Mouse (Mus musculus) liver, embryonic 11.5 days (tissue): Measurements from ENCODE around the gene Hnf4a. TPM values are rescaled to one million over a fixed set of nuclear protein-coding genes. Genes with fewer than 3 reads are reported as not detected.
A peak's percentile ranks its signal among the peaks of the same experiment; 100 is the strongest.
"Not testable (repeated sequence)": the region's sequence is repeated elsewhere in the genome, so short reads cannot be mapped to it uniquely, and the experiment has no call there.

Source experiments
- ATAC-seq: fragments of 200-750 bp; cut with Nextera tagmentation; replicated peaks from 2 replicates; pipeline ENCODE4 v1.8.0; 2017; ENCODE audit warnings: moderate number of reproducible peaks, mild to moderate bottlenecking, moderate TSS enrichment, moderate library complexity; ENCODE audit not compliant: low FRiP score
- DNase-seq: peaks from one replicate; pipeline ENCODE4 v3.0.0-alpha.2; 2017; ENCODE audit warnings: low spot score
- H3K27ac ChIP-seq: fragments of 300-500 bp; sonication (generic); 2 replicates; pipeline ENCODE4 v1.5.1; 2014; ENCODE audit warnings: mild to moderate bottlenecking, low read depth, low read length, control low read depth
- H3K27me3 ChIP-seq: fragments of 300-500 bp; sonication (generic); replicated peaks from 2 replicates; pipeline ENCODE4 v1.6.1; 2014; ENCODE audit warnings: low read length, mixed read lengths; ENCODE audit not compliant: control insufficient read depth, insufficient read depth
- H3K36me3 ChIP-seq: fragments of 300-500 bp; sonication (generic); 2 replicates; pipeline ENCODE4 v1.6.1; 2014; ENCODE audit warnings: mild to moderate bottlenecking, low read length, moderate library complexity, mixed read lengths; ENCODE audit not compliant: control insufficient read depth, insufficient read depth
- H3K4me1 ChIP-seq: fragments of 300-500 bp; sonication (generic); replicated peaks from 2 replicates; pipeline ENCODE4 v1.6.1; 2014; ENCODE audit warnings: low read length, mixed read lengths; ENCODE audit not compliant: control insufficient read depth, insufficient read depth
- H3K4me2 ChIP-seq: fragments of 300-500 bp; sonication (generic); 2 replicates; pipeline ENCODE4 v1.6.1; 2014; ENCODE audit warnings: mild to moderate bottlenecking, control low read depth, moderate library complexity
- H3K4me3 ChIP-seq: fragments of 300-500 bp; sonication (generic); 2 replicates; pipeline ENCODE4 v1.5.1; 2014; ENCODE audit warnings: low read depth, low read length, control low read depth
- H3K9ac ChIP-seq: fragments of 300-500 bp; sonication (generic); 2 replicates; pipeline ENCODE4 v1.6.1; 2014; ENCODE audit warnings: low read depth, low read length, control low read depth
- H3K9me3 ChIP-seq: fragments of 300-500 bp; sonication (generic); 2 replicates; pipeline ENCODE4 v1.6.1; 2016; ENCODE audit warnings: low read length, inconsistent platforms, mixed read lengths; ENCODE audit not compliant: control insufficient read depth
- WGBS: fragments of 180-500 bp; shearing (Covaris S2); extraction: QIAGEN DNeasy Blood & Tissue Kit; methylation state at CpG from one replicate; pipeline ENCODE4 v1.1.7; 2014; 5-methylcytosine and 5-hydroxymethylcytosine counted together
- polyA plus RNA-seq: library from polyadenylated mRNA; unstranded; fragments of >200 nt; fragmentation: Nextera tagmentation; extraction: Ambion mirVana; gene quantifications from 2 replicates; pipeline ENCODE4 v1.2.1, GENCODE M21; 2014

Hnf4a gene
- polyA plus RNA-seq, 1 experiment from 2014 or later: 18.9 TPM

DNA sequence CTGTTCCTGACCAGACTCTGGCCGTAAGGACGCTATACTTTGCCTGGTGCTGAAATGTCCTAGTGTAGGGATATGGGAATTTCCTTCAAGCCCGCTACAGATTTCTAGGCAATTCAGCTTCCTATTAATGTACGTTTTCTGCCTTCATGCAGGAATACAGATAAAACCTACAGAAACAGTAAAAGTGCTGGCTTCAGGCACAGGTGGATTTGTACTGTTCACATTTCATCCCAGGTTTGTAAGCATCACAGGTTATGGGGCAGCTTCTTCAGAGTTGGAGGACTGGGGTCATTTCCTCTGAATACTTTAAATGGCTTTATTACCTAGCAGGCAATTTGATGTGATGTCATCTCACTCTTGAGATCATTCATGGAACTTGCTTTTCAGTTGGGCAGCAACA, 111.3 kb downstream of the Hnf4a start:
- no peak overlapping the region for H3K4me2 ChIP-seq
- DNase-seq: no peak
- no peaks in the 10 kb centered on the region for H3K27me3 ChIP-seq
- H3K27ac ChIP-seq: no peak overlapping the region
- H3K9me3 ChIP-seq: no peaks in the 10 kb centered on the region
- H3K36me3 ChIP-seq: peaks cover 42% of the 10 kb centered on the region
- H3K4me3 ChIP-seq: no peak overlapping the region
- H3K9ac ChIP-seq: no peak overlapping the region
- WGBS: 87% methylated on average over 4 of the region's 4 CpGs
- ATAC-seq: no peak
- no peaks in the 10 kb centered on the region for H3K4me1 ChIP-seq

DNA sequence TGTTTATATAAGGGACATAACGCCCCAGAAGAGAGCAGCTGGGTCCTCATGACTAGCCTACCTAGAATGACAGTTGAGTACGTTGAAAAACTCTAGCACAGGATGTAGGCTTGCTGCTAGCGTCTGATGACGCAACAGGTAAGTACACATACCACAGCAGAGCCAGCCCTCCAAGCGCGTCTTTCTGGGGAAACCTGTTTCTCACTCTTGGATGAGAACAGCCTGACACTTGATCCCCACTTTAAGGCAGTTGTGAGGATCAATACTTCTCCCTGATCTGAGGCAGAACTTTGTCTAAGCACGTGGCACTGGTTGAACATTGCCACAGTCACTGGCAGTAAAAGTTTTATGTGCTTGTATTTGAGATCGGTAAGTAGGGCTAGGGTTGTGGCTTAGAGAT, 113.8 kb downstream of the Hnf4a start:
- Histone ChIP-seq H3K4me1 (no peaks in the 10 kb centered on the region), H3K36me3 (peaks cover 36% of the 10 kb centered on the region), H3K9ac (no peak overlapping the region), H3K4me3 (no peak overlapping the region), H3K4me2 (no peak overlapping the region), H3K9me3 (no peaks in the 10 kb centered on the region), H3K27me3 (no peaks in the 10 kb centered on the region), H3K27ac (no peak overlapping the region)
- WGBS: 75% methylated on average over 8 of the region's 8 CpGs
- DNase-seq (no peak), ATAC-seq (peak; percentile 14; the same call in 1 of the 2 replicates)

DNA sequence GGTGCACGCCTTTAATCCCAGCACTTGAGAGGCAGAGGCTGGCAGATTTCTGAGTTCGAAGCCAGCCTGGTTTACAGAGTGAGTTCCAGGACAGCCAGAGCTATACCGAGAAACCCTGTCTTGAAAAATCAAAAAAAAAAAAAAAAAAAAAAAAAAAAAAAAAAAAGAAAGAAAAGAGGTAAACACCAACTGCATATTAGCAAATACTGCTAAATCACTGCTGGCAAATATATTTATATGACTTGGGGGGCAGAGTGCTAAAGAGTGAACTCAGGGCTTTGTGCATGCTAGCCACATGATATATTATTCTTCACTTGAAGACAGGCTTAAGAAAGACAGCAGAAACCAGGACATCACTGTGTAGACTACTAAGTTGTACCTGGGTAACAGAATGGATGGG, 114.8 kb downstream of the Hnf4a start:
- not testable (repeated sequence) for H3K4me1 ChIP-seq, H3K27ac ChIP-seq, H3K27me3 ChIP-seq, DNase-seq, H3K4me3 ChIP-seq, ATAC-seq, H3K9ac ChIP-seq, H3K9me3 ChIP-seq, H3K4me2 ChIP-seq
- WGBS: 94% methylated on average over 3 of the region's 3 CpGs
- H3K36me3 ChIP-seq: peaks cover 45% of the 10 kb centered on the region

Other genes starting within 250 kb of the Hnf4a start
- 0.19 and 0.26 TPM in 2 replicates for gene Jph2, start 108.8 kb upstream of the Hnf4a start, polyA plus RNA-seq
- 61.0 and 67.8 TPM in 2 replicates for gene Oser1, start 82.1 kb upstream of the Hnf4a start, polyA plus RNA-seq
- 1.4 and 1.7 TPM in 2 replicates for gene Gdap1l1, start 68.3 kb upstream of the Hnf4a start, polyA plus RNA-seq
- 8.1 and 9.0 TPM in 2 replicates for gene Fitm2, start 34.2 kb upstream of the Hnf4a start, polyA plus RNA-seq
- gene R3hdml, start 14.5 kb upstream of the Hnf4a start, polyA plus RNA-seq: not detected in 2 replicates
- gene Ttpal, start 95.5 kb downstream of the Hnf4a start, polyA plus RNA-seq: 26.1 and 29.2 TPM in 2 replicates
- 116 TPM in 2 replicates for gene Serinc3, start 138.3 kb downstream of the Hnf4a start, polyA plus RNA-seq
- 178 and 186 TPM in 2 replicates for gene Pkig, start 151.6 kb downstream of the Hnf4a start, polyA plus RNA-seq
- gene Ada, start 243.4 kb downstream of the Hnf4a start, polyA plus RNA-seq: 10.2 and 11.3 TPM in 2 replicates